Mouse (Mus musculus) urinary bladder, adult 18-20 months (tissue): Measurements from ENCODE around the gene Tfb1m.

Experiments
- DNase-seq, 2 experiments: peaks; one replicate each; pipeline ENCODE4 v3.0.0; 2022; ENCODE audit warnings: low spot score in 2 of 2, mixed read lengths in 2 of 2

Gene Tfb1m

DNA sequence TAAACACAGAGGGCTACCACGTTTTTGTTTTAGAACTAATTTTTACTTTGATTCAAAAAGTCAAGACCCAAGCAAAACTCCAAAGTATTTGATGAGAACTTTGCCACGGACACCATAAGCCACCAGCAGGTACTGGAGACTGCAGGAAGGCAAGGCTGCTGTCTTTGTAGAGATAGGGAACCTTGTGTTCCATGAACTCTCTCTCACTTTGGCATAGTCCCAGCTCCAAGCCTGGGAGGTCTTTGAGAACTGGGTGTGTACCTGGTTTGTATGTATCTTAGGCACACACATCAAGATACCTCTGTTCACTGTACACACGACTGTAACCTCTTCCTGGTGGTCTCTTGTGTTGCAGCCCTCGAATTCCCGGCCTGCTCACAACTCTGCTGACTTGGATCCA, 43.3 kb downstream of the Tfb1m start:
- no peak for DNase-seq

DNA sequence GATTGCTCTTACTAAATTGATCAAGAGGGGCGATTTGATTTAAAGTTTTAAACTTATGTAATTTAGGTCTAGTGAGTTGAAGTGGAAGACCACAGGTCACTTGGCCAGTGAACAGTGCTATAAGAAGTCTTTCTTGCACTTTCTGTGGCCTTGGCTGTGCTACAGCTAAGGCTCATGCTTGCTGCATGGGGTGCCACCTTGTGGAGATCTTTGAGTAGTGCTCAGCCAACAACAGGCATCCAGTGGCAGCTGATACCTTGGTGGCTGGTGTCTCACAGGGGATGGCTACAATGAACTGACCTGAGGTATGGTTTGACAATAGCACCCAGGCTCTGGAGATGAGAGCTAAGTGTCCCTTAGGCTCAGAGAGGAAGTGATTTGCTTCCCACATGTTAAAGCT, 47.7 kb downstream of the Tfb1m start:
- peak; percentile 16 to 29 for DNase-seq

DNA sequence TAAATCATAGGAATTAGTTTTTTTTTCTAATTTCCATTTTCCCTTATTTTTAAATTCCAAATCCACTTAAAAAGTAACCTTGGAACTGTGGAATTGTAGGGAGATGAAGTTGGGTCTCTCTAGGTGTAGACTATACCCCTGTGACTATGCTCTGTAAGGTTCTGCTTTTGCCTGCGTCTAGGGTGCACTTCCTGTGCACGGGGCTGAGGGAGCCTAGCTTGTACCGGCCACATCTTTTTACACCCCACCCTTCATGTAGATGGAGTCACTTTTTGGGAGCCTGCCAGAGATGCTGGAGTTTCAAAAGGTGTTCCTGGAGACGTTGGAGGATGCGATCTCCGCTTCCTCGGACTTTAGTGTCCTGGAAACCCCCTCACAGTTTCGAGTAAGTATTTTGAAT, 51.1 kb downstream of the Tfb1m start:
- DNase-seq, result no peak

DNA sequence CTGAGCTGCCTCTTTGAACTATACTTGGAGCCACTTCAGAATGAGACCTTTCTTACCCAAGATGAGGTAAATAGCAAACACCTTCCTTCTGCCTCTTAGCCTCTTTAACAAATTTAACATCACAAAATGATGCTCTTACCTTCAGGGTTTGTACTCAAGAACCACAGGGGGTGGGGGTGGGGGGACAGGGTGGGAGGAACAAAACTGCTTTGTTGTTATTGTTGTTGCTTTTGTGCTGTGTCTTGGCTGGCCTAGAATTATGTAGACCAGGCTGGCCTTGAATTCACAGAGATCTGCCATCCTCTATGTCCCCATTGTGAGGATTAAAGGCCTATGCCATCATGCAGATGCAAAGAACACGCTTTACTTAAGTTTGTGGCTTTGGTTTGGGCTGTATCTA, 51.9 kb downstream of the Tfb1m start:
- DNase-seq, result no peak

DNA sequence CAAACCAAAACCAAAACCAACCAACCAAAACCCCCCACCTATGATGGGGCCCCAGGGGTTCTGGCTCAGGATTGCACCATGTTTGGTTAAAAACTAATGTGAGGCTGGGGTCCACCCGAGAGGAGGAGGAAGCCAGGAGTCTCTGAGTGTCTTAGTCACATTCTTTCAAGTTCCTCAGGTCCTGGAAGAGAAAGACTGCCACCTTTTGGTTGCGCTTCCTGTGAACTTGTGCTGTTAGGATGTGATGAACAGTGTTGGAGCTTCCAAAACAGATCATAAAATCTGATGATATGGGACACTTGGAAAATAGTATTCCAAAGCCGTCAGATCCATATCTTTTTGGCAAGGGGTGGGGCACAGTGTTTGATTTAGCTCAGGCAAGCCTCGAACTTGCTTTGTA, 56.6 kb downstream of the Tfb1m start:
- DNase-seq, result no peak

DNA sequence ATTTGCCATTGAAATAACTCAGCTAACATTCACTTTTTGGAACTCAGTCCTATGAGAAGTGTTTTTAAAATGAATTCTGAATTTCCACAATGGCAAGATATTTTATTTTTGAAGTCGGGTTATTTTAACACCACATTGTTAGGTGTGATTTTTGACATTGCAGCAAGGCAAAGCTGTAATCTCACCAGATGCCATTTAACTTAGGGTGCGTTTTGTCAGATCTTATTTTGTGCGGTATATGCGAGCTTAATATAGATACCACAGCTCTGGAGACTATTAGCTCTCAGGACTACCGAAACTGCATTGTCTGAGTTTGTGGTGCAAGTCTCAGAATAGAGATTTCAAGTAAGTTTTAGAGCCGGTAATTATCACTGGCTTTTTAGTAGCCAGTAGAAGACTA, 57.5 kb downstream of the Tfb1m start:
- no peak for DNase-seq

DNA sequence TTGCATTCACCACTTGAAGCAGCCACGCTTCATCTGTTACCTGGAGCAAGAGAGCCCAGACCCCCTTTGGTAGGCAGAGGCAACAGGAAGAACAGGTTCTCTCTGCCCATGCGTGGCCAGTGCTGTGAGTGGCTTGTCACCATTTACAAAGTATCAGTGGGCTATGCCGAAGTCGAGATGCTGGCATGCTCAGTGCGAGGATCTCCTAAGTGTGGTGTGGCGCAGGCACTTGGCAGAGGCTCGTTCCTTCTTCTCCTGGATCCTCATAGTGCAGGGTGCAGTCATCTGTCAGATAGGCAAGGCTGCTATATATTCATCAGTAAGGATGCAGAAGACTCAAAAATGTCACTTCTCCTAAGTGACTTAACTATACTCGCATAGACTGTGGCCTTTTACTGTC, 58.1 kb downstream of the Tfb1m start:
- DNase-seq, result no peak

DNA sequence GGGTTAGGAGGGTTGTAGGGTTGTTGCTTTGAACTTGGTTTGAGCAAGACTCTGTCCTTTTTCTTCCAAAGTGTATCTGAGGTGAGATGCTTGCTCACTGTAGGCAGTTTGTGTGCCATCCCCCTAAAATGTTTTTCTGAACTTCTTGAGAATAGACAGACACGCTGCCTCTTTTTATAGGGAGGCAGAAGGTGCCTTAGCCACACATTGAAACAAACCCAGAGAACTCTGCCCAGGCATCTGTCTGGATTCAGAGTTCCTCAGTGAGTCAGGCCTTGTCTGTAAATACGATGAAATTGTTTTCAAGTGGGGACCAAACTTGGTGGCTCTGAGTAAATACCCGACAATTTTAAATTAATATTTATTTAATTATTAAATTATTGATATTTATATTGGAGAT, 59.0 kb downstream of the Tfb1m start:
- DNase-seq, result no peak

DNA sequence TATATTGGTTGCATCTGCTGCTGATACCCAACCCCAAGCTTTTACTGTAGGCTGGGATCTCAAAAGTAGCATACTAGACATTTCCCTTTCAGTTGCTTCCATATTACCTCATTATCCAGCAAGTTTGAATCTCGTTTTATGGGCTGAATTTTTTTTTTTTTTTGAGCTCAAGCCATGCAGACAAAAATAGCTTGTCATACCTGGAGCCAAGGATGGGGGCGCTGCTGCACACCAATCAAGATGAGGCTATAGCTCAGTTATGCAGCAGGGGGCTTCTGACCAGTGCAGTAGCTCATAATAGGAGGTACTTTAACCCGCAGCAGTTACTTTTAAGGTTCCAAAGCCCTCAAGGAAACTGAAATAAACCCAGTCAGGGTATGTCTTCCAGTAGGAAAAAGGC, 59.5 kb downstream of the Tfb1m start:
- DNase-seq, result no peak

DNA sequence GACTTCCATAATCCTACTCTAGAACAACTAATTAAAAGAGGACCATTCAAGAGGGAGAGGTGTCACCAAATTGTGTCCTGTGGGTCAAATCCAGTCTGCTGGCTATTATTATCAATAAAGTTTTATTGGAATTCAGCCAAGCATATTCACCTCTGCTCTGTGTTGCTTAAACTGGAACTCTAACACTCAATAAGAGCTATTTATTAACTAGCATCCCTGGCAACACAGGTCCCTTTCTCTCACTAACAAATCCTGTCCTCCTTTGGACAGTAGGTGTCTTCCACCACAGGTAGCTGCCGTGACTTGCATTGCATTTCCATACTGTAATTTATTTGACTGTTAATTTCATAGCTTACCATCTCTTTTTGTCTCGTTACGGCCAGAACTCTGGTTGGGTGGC, 61.5 kb downstream of the Tfb1m start:
- no peak for DNase-seq

DNA sequence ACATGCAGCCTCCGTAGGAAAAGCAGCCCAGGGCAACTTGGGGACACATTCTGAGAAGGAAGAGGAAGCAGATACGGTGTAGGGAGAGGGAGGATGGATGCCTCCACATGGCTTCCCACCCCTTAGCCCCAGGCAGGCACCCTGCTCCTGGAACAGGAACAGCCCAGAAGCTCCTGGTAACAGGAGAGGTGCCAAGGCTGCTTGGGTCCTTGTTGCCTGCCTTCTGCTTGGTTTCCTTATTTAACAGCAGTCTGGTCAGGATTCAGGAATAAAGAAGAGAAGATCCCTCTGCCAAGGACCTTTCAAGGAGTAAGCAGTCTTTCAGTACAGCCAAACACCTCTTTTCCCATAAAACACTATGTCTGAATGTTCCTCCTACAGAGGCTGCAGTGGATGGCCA, 62.0 kb downstream of the Tfb1m start:
- DNase-seq, result no peak

DNA sequence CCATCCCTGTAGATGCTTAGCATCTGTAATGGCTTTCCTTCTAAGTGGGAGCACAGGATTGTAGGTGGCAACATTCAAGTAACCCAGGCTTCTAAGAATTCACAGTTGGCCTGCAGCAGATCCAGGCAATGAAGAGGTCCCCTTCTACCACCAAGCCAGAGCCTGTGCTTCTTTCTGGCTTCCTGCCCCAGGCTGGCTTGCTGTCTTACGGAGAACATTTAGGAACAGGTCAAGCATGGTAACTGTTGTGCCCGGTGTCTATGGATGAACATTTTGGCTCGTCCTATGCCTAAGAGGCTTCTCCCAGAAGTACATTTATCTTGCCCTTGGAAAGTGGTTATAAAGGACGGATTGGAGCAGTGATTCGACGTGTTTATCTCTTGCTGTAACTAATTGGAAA, 65.9 kb downstream of the Tfb1m start:
- no peak for DNase-seq

DNA sequence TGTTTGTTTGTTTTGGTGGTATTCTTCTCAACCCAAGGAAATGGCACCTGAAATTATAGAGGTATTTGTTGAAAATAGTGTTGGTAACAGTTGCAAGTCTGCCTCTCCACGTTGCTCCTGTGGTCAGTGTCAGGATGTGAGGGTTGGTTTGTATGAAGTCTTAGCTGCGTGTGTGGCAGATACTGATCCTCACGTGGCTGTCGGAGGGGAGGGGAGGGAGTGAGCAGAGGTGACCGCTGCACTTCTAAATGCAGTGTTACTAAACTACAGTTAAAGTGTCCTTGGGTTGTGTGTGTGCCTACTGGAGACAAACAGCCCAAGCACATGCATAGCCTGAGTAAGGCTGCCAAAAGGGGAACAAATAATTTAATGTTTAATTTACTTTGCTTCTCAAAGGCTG, 66.5 kb downstream of the Tfb1m start:
- DNase-seq, result no peak

DNA sequence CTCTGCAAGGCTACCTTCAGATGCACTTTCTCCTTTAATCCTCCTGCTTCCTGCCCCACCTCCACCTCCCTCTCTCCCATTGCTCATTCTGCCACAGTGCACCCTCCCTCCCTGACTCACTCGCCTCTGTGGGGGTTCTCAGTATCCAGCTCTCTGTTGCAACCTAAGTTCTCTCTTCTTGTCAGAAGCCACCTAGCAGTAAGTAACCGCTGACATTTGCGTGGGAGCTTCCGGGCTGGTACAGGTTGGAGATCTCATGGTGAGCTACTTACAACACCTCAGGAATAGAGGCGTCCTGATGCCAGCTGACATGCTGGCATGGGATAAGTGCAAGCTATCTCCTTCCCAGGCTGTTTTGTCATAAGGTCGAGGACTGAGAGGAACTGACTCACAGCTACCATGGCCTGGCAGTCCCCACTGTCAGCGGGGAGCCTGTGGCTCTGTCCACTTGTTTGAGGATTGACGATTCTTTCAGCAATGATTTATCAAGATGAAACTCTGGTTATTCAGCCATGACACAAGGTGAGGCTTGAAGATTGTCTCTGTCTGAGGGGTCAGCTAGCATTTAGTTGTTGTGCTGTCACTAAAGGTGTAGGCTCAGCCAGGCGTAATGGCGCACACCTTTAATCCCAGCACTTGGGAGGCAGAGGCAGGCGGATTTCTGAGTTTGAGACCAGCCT, 67.2 kb downstream of the Tfb1m start:
- DNase-seq, result no peak

DNA sequence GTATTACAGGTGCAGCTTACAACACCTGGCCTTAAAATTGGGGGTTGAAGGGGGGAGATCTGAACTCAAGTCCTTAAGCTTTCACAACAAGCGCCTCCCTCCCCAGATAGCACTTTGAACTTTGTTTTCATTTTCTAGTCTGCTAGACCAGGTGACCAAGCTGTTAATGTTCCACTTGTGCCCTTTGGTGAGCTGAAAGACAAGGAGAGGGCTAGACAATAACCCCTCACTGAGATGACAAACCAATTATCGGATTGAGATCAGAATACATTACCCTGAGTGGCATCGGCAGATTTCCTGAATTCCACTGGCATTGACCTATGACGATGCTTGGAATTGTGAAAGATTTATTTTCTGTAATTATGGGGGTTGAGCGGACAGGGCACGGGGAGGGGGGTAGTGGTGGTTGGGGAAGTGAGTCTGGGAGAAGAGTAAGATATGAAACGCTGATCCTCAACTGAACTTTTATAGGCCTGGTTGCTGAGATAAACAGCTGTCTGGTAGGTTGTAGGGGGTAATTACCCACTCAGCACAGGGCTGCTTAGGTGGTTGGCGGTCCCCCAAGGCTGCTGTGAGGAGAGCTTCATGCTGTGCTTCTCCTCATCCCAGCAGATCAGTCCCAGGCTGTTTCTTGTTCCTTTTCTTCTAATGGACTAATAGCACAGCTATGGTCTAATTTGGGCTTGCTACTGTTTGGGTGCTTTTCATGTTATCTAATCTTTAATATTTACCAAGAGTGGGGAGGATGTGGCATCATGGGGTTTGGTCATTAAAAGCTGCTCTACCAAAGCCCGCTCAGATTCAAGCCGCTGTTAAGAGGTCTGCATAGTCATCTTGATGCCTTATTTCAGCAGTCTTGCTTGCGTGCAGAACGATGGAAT, 69.6 kb downstream of the Tfb1m start:
- DNase-seq, result no peak

DNA sequence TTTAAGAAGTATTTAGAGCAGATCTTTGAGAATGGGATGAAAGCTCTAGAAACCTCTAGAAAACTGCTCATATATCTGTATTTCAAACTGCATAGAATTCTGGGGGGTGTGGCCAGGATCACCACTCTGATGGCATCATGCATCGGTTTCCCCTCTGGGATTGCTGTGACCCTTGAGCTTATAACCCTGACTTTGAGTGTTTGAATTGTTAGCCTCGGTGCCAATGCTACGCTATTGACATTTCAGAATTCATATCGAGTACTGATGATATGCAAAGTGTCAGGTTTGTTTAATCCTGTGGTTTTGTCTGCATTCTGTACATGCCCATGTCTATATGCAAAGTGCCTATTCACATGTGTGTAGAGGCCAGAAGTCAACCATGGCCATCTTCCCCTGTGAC, 70.4 kb downstream of the Tfb1m start:
- DNase-seq, result no peak

DNA sequence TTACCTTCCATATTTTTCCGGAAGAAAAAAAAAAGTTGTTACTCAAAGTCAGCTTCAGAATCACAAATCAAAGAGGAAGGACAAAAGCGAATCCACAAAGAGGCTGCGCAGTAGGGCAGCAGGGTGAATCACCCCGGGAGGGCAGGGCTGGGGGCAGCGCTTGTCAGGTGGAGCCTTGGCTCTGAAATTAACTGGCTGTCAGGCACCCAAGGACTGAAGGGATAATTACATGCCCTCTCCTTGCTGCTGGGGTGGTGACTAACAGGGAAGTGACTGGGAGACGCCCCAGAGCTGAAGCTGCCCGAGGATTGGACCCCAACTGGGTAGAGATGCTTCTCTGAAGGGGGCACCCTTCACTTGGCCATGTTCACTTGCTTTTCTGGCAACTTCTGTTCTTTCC, 71.7 kb downstream of the Tfb1m start:
- no peak for DNase-seq

DNA sequence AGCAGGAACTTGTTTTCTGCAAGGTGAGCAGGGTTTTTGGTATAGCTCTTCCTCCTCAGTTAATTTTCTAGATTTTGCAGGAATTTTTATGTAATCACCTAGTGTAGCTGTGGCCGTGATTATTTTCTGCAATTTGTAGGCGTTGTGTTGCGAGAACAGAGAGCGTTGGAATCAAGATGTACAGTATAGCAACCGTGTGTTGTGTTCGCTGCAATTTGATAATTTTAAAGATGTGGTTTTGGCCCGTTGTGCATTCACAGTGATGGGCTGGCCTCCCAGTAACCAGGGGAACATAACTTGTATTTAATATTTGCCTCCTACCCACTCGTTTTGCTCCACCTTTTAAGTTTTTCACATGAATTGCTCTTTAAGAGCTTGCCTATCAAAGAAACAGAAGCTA, 74.5 kb downstream of the Tfb1m start:
- no peak for DNase-seq

DNA sequence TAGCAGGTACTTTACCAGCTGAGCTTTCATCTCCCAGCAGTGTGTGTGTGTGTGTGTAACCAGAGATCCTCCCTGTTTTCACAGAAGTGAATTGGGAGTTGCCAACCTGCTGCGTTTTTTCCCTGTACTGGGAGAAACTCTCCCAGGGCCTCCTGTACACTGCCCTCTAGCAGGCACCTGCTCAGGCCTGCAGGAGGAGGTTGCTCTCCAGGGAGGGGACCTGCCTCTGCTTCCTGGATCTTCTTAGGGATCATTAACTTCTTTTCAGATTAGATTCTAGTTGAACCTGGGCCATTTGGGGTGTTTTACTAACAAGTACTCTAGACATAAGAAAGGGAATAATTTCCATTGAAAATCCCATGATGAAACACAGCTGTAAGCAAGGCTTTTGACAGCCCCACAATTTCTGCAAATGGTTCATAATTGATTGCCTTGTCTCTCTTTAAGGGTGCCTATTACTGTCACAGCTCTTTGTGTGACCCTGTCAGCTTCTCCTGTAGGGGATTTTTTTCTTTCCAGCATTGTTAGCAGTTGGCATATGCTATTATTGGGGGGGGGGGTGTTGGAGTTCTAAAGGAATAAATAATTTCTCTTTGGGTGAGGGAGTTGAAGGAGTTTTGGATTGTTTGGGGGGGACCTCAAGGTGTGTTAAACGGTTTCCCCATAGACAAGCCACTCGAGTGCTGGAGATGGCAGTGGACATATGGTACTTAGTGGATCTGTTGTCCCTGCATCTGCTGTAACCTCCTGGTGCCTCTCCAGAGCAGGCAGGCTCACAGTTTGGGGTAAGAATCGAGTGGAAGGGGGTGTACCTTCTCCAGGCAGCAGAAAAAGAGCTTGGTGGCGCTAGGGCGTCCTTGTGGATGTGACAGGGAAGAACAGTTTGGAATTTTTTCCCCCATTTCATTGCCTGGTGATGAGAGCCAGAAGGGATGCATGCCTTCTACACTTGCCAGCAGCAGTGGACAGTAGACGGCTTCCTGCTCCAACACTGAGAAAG, 75.7 kb downstream of the Tfb1m start:
- no peak for DNase-seq

DNA sequence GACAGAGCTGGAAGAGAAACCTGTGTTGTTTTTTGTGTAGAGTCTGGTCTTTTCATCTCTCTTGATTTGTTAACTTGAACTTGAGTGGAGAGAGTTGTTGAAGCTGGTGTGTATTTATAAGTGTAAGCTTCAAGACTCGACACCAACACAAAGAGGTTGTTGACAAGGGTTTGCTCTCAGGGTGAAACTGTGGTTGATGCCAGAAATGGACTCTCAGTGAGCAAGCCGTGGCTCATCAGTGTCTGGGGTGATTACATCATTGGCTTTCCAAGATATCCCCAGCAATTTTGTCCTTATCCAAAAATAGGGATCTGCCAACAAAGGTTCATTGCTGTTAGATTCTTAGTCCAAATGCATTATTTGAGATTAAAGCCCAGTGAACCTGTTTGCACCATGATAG, 81.0 kb downstream of the Tfb1m start:
- no peak for DNase-seq

DNA sequence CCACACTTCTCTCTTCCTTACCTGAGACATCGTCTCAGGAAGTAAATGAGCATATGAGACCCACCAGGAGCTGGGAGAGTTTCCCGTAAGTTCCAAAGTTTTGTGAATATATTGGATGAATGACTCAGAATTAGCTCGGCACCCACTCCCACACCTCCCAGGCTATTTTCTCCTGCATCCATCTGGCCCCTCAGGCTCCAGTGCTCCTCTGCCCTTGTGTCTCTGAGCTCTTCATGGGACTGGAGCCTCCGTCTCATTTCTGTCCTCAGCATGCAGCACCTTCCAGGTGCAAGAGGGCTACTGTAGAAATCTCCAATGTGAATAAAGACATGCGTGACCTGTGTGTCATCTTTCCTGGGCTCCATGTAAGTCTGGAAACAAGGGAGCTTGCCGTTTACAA, 85.6 kb downstream of the Tfb1m start:
- no peak for DNase-seq
